Mouse (Mus musculus): ENCODE measurements around the gene Rmnd5b.
"Not testable (repeated sequence)": the region's sequence is repeated elsewhere in the genome, so short reads cannot be mapped to it uniquely, and the experiment has no call there.

Gene Rmnd5b

GRCm38 (mm10) chr11:51635525-51636322 lies at the start of gene Rmnd5b:
TSS of gene Rmnd5b (minus strand) at chr11:51635896.
- in situ Hi-C loops (cut with MboI, MseI), result no loop called here

- in situ Hi-C loops (cut with MboI, MseI), result loop anchor here (5.0 to 25.0 kb wide), 3 partner anchors 40 to 420 kb away; partner anchors contain the start of genes BC049762, Clk4 and Nhp2
Measured at GRCm38 (mm10) chr11:51681976-51682374, 46.3 kb upstream of the Rmnd5b start.

- in situ Hi-C loops (cut with MboI, MseI), result loop anchor here (5.0 to 25.0 kb wide), 3 partner anchors 39 to 419 kb away; partner anchors contain the start of genes BC049762, Clk4 and Nhp2
Measured at GRCm38 (mm10) chr11:51681324-51681975, 45.8 kb upstream of the Rmnd5b start.

GRCm38 (mm10) chr11:51679466-51679865 lies 43.8 kb upstream of the Rmnd5b start:
- in situ Hi-C loops (cut with MboI, MseI), result loop anchor here (25.0 kb wide), 1 partner anchor 417 kb away; the partner anchor contains the start of genes BC049762 and Clk4

GRCm38 (mm10) chr11:51677737-51678418 lies 42.2 kb upstream of the Rmnd5b start:
- in situ Hi-C loops (cut with MboI, MseI), result loop anchor here (25.0 kb wide), 1 partner anchor 416 kb away; the partner anchor contains the start of genes BC049762 and Clk4

GRCm38 (mm10) chr11:51675386-51675785 lies 39.7 kb upstream of the Rmnd5b start:
- in situ Hi-C loops (cut with MboI, MseI), result loop anchor here (25.0 kb wide), 1 partner anchor 413 kb away; the partner anchor contains the start of genes BC049762 and Clk4

- in situ Hi-C loops (cut with MboI, MseI), result no loop called here
Measured at GRCm38 (mm10) chr11:51673291-51673690, 37.6 kb upstream of the Rmnd5b start.

GRCm38 (mm10) chr11:51671376-51671775 lies 35.7 kb upstream of the Rmnd5b start:
- in situ Hi-C loops (cut with MboI, MseI), result no loop called here

GRCm38 (mm10) chr11:51670846-51671245 lies 35.1 kb upstream of the Rmnd5b start:
- in situ Hi-C loops (cut with MboI, MseI), result no loop called here

GRCm38 (mm10) chr11:51664747-51665146 lies 29.1 kb upstream of the Rmnd5b start:
- in situ Hi-C loops (cut with MboI, MseI), result not testable (repeated sequence)

GRCm38 (mm10) chr11:51662632-51663031 lies 26.9 kb upstream of the Rmnd5b start:
- in situ Hi-C loops (cut with MboI, MseI), result no loop called here

GRCm38 (mm10) chr11:51661867-51662365 lies 26.2 kb upstream of the Rmnd5b start:
- in situ Hi-C loops (cut with MboI, MseI), result no loop called here

GRCm38 (mm10) chr11:51658705-51659104 lies 23.0 kb upstream of the Rmnd5b start:
- in situ Hi-C loops (cut with MboI, MseI), result no loop called here

- in situ Hi-C loops (cut with MboI, MseI), result no loop called here
Measured at GRCm38 (mm10) chr11:51658291-51658690, 22.6 kb upstream of the Rmnd5b start.

GRCm38 (mm10) chr11:51656798-51657521 lies 21.3 kb upstream of the Rmnd5b start:
- in situ Hi-C loops (cut with MboI, MseI), result no loop called here

GRCm38 (mm10) chr11:51654891-51655290 lies 19.2 kb upstream of the Rmnd5b start:
- in situ Hi-C loops (cut with MboI, MseI), result no loop called here

- in situ Hi-C loops (cut with MboI, MseI), result no loop called here
Measured at GRCm38 (mm10) chr11:51653736-51654135, 18.0 kb upstream of the Rmnd5b start.

- in situ Hi-C loops (cut with MboI, MseI), result no loop called here
Measured at GRCm38 (mm10) chr11:51652889-51653418, 17.3 kb upstream of the Rmnd5b start.

GRCm38 (mm10) chr11:51650691-51651515 lies 15.2 kb upstream of the Rmnd5b start, which contains the start of the genes N4bp3 and D930048N14Rik:
TSS of gene N4bp3 (minus strand) at chr11:51650842.
TSS of gene D930048N14Rik (plus strand) at chr11:51650954.
- in situ Hi-C loops (cut with MboI, MseI), result no loop called here

- in situ Hi-C loops (cut with MboI, MseI), result no loop called here
Measured at GRCm38 (mm10) chr11:51650261-51650660, 14.6 kb upstream of the Rmnd5b start.
